Mouse (Mus musculus): ENCODE results near the gene Il4i1.

Il4i1 gene

GRCm38 (mm10) chr7:44815721-44816469, at the start of gene Il4i1, which contains the start of gene Nup62:
Gene Il4i1 (plus strand): TSS chr7:44816387.
Gene Nup62 (plus strand): TSS chr7:44816088.
- in situ Hi-C loops (cut with MboI; ENCODE audit: unreplicated experiment in 2 of 2) = loop anchor here in 1 of 2 experiments (5.0 kb wide), 1 partner anchor 59 kb away; no protein-coding TSS in a partner anchor

DNA sequence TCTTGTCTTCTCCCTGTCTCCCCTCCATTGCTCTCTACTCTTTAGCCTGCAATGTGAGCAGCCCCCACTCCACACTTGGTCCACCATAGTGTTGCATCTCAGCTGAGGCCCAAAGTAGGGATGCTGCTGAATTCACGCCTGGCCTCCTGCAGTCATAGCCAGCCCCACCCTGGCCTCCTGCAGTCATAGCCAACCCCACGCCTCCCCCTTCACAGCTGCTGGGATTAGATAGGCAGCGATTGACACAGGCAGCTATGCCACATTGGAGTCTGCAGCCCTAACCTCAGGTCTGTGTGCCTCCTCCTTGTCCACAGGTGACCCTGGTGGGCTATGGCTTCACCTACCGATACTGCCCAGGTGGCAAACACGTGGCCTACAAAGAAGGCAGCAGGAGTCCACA, 48.1 kb upstream of the Il4i1 start:
- in situ Hi-C loops (cut with MboI; ENCODE audit: unreplicated experiment in 2 of 2) = loop anchor here in 1 of 2 experiments (5.0 kb wide), 1 partner anchor 44 kb away; no protein-coding TSS in a partner anchor

GRCm38 (mm10) chr7:44770046-44770578, 46.1 kb upstream of the Il4i1 start:
- in situ Hi-C loops (cut with MboI; ENCODE audit: unreplicated experiment in 2 of 2) = no loop called here

DNA sequence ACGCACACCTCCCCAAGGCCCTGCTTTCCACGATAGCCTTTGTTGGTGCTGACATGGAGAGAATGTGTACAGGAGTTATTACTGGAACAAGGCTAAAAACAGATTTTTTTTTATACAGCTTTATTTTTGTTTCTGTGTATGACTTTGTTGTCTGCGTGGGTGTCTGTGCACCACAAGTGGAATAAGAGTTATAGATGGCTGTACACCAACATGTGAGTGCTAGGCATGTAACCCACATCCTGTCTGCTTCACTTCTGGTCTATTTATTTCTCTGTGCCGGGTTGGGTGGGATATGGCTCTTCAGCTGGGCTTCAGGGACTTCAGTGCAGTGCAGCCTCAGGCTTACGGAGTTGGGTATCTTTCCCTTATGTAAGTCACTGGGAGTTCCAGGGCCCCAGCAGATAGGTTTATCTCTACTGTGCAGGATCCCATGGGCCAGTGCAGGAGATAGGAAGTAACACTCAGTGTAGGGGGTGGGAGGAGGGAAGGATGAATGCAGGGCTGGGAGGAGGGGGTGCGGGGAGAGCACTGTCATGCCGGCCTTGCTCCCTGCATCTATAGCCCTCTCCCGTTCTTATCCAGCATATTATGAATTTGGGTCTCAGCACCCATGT, 43.5 kb upstream of the Il4i1 start:
- in situ Hi-C loops (cut with MboI; ENCODE audit: unreplicated experiment in 2 of 2) = no loop called here

- in situ Hi-C loops (cut with MboI; ENCODE audit: unreplicated experiment in 2 of 2) = no loop called here
Observed at GRCm38 (mm10) chr7:44776849-44777498, 39.2 kb upstream of the Il4i1 start.

DNA sequence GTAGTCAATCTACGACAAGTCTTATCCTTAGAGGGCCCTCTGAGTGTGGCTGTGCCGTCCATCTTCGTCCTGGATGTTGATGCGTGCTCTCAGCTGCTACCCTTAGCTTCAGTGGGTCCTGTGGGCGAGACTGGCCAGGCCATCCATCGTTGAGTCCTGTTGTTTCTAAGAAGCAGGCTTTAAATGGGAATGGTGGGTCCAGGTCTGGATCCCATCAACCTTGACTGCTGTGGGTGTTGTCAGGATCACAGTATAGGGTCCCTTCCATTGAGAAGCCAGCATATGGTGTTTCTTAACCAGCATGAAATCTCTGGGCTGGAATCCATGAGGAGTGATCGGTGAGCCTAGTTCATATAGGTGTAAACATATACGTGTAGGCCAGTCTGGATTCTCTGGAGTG, 36.1 kb upstream of the Il4i1 start:
- in situ Hi-C loops (cut with MboI; ENCODE audit: unreplicated experiment in 2 of 2) = no loop called here

DNA sequence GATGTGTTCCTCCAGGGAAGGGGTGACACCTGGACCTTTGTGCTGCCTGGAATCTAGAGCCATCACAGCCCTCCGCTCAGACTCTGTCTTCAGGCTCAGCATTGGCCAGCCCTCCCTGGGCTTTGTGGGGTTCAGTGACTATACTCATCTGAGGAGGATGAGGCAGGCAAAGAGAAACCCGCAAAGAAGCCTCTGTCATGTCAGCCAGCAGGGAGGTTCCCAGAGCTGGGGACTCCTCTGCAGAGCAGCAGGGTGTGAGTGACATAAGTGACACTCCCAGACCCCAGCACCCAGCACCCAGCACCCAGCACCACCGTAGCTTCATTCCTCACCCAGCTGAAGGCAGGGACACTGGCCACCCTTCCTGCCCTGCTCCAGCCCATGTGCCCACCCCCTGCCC, 26.7 kb upstream of the Il4i1 start:
- in situ Hi-C loops (cut with MboI; ENCODE audit: unreplicated experiment in 2 of 2) = no loop called here

DNA sequence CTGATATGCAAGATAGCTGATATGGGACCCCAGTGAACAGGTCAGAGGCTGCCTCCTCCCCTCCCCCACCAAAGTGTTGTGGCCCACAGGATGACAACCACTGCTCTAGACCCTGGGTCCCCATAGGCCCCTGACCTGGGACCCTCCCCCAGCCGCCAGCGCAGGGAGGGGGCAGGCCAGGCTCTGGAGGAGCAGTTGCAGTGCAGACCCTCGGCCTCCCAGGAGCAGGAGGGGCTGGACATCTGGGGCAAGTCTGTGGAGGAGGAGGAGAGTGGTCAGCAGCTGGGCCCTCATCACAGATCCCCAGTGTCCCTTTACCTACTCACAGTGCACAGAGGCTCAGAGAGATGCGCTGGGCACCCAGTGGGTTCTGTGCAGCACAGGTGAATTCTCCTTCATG, 26.1 kb upstream of the Il4i1 start:
- in situ Hi-C loops (cut with MboI; ENCODE audit: unreplicated experiment in 2 of 2) = no loop called here

GRCm38 (mm10) chr7:44792781-44793180, 23.4 kb upstream of the Il4i1 start:
- in situ Hi-C loops (cut with MboI; ENCODE audit: unreplicated experiment in 2 of 2) = no loop called here

GRCm38 (mm10) chr7:44808927-44809326, 7.3 kb upstream of the Il4i1 start:
- in situ Hi-C loops (cut with MboI; ENCODE audit: unreplicated experiment in 2 of 2) = no loop called here

DNA sequence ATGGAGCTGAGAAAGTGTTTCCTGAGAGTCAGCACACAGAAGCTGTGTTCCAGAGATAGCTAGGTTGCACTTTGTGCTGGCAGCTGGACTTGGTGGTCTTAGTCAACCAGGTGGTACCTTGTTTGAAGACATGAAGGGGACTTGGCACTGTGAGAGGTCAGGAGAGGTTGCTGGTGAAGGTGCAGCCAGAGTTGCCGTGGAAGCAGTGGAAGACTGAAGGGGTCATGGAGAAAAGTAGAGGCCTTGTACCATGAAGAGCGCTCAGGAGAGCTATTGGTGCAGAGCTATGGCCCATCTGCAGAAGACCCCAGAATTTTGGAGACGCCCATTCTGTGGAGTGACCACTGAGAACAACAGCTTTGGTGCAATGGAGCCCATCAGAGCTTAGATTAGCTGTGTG, 6.7 kb upstream of the Il4i1 start:
- in situ Hi-C loops (cut with MboI; ENCODE audit: unreplicated experiment in 2 of 2) = no loop called here

DNA sequence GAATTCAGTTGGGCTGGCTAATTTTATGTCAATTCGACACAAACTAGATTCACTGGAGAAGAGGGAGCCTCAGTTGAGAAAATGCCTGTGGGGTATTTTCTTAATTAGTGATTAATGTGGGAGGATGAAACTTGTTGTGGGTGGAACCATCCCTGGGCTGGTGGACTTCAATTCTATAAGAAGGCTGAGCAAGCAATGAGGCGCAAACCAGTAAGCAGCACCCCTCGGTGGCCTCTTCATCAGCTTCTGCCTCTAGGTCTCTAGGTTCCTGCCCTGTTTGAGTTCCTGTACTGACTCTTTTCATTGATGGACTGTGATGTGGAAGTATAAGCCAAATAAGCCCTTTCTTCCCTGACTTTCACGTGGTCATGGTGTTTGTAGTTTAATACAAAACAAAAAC, 5.8 kb upstream of the Il4i1 start:
- in situ Hi-C loops (cut with MboI; ENCODE audit: unreplicated experiment in 2 of 2) = loop anchor here in 1 of 2 experiments (5.0 kb wide), 1 partner anchor 43 kb away; no protein-coding TSS in a partner anchor

DNA sequence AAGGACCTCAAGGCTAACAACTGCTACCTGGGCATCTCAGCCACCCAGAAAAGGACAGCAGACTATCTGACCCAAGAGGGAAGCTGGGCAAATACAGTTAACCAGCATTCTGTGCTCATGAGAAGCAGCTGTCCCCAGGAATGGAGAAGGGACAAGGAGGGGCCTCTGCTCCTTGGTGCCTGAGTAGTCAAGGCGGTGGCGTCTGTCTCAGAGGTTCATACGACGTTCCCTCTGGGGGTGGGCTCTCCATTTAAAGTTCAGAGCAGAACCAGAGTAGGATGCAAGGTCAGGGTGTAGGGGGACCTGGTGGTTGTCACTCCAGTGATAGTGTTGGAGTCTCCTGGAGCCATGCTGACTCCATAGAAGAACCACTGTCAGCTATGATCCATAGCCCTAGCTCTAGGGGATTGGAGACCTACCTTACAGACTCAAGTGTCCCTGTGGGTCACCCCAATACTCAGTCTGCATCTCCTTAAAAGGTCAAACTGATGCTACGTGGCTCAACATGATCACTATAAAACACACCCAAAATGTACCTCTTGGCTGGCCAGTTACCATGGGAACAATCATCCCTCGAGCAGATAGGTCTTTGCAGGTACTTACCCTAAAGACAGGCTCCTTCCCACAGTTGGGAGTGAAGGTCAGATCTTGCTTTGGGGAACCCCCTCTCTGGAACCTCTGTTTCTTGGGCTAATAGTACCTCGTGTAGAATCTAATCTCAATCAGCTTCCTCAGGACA, 5.2 kb upstream of the Il4i1 start:
- in situ Hi-C loops (cut with MboI; ENCODE audit: unreplicated experiment in 2 of 2) = loop anchor here in 1 of 2 experiments (5.0 kb wide), 1 partner anchor 44 kb away; no protein-coding TSS in a partner anchor

DNA sequence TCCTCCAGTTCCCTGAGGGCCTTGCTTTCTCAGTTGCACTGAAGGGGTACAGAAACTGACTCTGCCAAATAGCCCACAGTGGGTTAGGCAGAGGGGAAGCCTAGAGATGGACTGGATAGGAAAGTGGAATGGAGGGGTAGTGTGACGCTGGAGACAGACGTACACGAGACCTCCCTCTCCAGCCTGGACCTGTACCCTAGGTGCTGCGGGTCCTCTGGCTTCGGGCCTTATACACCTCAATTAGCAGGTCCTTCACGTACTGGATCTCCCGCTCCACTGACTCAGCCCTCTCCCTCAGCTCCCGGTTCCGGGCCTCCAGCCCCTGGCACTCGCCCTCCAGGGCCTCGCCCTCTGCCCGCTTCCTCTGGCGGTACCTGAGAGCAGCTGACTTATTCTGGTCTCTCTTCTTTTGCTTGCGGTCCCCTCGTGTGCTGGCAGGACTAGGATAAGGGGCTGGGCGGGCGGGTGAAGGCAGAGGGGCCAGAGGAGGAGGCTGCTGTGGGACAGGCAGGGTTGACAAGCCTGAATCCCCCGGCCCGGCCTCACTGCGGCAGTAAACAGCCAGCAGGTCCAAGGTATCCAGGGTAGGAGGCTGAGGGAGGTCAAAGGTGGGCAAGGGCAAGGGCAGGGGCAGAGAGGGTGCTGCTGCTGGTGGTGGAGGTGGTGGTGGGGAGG, 3.4 kb upstream of the Il4i1 start:
- in situ Hi-C loops (cut with MboI; ENCODE audit: unreplicated experiment in 2 of 2) = loop anchor here in 1 of 2 experiments (5.0 kb wide), 1 partner anchor 45 kb away; no protein-coding TSS in a partner anchor

GRCm38 (mm10) chr7:44813985-44814384, 2.2 kb upstream of the Il4i1 start:
- in situ Hi-C loops (cut with MboI; ENCODE audit: unreplicated experiment in 2 of 2) = loop anchor here in 1 of 2 experiments (5.0 kb wide), 1 partner anchor 47 kb away; no protein-coding TSS in a partner anchor

- in situ Hi-C loops (cut with MboI; ENCODE audit: unreplicated experiment in 2 of 2) = loop anchor here in 1 of 2 experiments (5.0 kb wide), 1 partner anchor 47 kb away; no protein-coding TSS in a partner anchor
Observed at GRCm38 (mm10) chr7:44814423-44814822, 1.8 kb upstream of the Il4i1 start.

DNA sequence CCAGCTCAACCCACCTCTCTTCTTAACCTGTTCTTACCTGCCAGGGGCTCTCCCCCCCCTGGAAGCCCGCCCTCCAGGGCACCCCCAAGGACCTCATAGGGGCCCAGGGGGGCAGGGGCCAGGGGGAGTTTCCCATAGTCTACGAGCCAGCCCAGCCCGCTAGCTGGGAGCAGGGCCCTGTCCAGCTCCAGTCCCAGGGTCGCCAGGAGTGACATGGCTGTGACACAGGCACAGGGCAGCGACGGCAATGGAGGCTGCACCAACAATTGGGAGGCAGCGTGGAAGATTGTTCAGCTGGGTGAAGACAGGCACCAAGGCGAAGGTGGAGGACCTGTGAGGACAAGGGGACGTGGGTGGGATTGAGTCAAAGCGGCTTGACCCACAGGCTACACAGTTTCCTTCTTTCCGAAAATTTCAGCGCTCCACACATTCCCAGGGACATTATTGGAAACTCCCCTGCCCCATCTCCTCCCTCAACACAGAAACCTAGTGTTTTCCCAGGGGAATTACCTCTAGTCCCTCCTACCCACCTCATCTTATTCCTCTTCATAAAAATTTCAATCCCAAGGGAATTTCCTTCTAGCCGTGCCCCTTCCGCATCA, 1.1 kb upstream of the Il4i1 start:
- in situ Hi-C loops (cut with MboI; ENCODE audit: unreplicated experiment in 2 of 2) = loop anchor here (5.0 kb wide), 2 partner anchors 48 to 58 kb away; no protein-coding TSS in a partner anchor

GRCm38 (mm10) chr7:44816470-44817021, 359 bp downstream of the Il4i1 start, which contains the start of gene Atf5:
Gene Atf5 (minus strand): TSS chr7:44816658.
- in situ Hi-C loops (cut with MboI; ENCODE audit: unreplicated experiment in 2 of 2) = loop anchor here in 1 of 2 experiments (5.0 kb wide), 1 partner anchor 59 kb away; no protein-coding TSS in a partner anchor

DNA sequence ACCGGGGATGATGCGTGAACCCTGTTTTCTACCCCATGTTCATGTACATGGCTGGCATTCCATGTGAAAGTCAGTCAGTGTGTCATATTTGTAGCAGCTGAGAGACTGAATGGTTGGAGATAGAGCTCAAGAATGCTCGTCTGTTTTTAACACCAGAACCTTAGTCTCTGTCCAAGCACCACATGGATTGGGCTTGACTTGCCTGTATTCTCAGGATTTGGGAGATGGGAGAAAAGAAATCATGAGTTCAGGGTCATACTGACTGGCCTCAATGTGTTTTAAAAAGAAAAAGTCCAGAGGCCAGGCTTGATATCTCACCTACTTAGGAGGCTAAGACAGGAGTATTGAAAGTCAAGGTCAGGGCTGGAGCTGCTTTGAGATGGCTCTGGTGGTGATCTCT, 1.3 kb downstream of the Il4i1 start:
- in situ Hi-C loops (cut with MboI; ENCODE audit: unreplicated experiment in 2 of 2) = loop anchor here in 1 of 2 experiments (5.0 kb wide), 1 partner anchor 60 kb away; no protein-coding TSS in a partner anchor

Data from v-Abl transformed pro-B cells (cell line).